Mouse (Mus musculus) kidney, adult 11 months (tissue): ENCODE measurements around the gene F5.
"Not testable (repeated sequence)": the region's sequence is repeated elsewhere in the genome, so short reads cannot be mapped to it uniquely, and the experiment has no call there.

Experiments
- DNase-seq: peaks from one replicate; pipeline ENCODE4 v3.0.0; 2022

F5 gene

GRCm38 (mm10) chr1:164159781-164160180 lies 8.1 kb downstream of the F5 start:
- no peak for DNase-seq

DNA sequence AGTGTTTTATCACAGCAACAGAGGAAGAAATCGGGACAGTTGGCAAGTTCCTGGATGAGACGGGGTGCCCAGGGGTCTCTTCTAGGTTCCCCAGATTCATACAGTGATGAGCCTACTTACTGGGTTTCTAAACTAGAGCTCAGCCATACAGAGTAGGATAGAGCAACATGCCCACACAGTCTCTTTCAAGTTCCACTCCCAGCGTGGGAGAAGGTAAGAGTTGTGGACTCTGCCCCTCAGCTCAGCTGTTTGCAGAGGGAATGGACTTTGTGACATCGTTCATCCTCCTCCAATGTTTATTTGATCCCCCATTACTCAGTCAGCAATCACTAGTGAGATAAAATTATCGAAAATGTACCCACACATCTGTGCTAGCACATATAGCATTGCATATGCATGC lies 11.1 kb downstream of the F5 start:
- peak; percentile 43 for DNase-seq

DNA sequence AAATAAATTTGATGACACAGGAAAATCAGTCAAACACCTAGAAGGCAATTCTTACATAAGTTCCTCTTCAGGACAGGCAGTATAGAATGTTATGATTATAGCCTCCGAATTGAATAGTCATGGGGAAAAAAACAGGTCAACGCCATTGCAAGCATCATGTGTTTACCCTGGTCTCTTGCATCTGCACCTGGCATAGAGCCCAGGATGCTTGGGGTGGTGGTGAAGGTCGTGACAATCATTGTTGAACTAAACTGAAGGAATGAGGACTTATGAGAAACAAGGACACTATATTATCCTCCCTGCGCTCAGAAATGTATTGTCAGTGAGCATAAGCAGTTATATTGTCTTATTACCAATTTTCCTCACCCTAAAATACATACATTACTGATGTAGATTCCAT lies 17.2 kb downstream of the F5 start:
- no peak for DNase-seq

GRCm38 (mm10) chr1:164170434-164170833 lies 18.8 kb downstream of the F5 start:
- DNase-seq, result no peak

GRCm38 (mm10) chr1:164173145-164173544 lies 21.5 kb downstream of the F5 start:
- no peak for DNase-seq

DNA sequence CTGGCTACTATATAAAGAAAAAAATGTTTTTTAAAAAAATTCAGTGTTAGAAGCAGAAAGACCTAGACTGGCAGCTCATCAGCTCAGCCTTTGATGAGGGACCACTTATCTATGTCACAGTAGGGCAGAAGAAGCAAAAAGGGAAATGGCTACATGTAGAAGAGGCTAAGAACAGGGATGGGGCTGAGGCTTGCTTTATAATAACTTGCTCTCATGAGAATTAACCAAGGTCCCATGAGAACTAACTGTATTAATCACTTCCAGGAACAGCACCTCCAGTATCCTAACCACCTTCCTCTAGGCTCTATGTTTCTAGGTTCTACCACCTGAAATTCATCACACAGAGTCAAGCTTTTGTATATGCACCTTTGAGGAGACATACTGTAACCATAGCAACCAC lies 25.2 kb downstream of the F5 start:
- DNase-seq, result no peak

GRCm38 (mm10) chr1:164178429-164178828 lies 26.8 kb downstream of the F5 start:
- no peak for DNase-seq

GRCm38 (mm10) chr1:164184142-164184870 lies 32.7 kb downstream of the F5 start:
- DNase-seq, result no peak

- DNase-seq, result no peak
These were observed 33.2 kb downstream of the F5 start for GRCm38 (mm10) chr1:164184871-164185223.

DNA sequence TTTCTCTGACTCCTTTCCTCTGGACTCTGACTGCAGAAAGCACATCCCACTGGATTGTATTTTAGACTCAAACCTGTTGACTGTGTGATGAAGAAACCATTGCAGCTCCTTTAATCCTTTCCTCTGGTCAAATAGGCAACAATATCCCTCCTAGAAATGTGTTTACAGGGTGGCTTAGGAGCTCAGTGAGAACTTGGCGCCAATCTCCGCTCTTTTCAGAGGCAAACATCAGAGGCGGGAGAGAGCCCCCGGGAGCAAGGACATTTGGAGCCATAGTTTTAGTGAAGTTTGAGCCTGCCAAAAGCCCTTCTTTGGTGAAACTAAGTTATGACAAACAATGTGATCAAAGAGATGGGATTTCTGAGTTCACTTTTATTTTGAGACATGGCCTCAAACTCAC lies 33.7 kb downstream of the F5 start:
- DNase-seq, result no peak

DNA sequence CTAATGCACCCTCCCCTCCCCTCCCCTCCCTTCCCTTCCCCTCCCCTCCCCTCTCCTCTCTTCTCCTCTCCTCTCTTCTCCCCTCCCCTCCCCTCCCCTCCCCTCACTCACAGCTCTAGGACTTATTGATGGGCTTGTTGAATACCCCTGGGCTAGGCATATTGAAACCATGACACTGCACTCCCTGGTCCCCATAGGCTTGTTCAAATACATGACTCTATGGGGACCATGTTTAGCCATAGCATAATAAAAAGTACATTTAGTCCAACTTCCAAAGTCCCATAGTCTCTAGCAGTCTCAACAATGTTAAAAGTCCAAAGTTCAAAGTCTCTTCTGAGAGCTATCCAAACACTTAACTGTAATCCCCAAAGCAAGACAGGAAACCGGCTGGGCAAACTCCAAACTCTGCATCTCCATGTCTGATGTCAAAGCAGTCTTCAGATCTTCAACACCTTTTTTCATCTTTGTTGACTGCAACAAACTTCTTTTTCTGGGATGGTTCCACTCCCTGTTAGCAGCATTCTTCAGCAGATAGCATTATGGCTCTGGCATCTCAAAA lies 35.4 kb downstream of the F5 start:
- peak; percentile 9 for DNase-seq

GRCm38 (mm10) chr1:164199551-164199950 lies 47.9 kb downstream of the F5 start:
- DNase-seq, result no peak

- no peak for DNase-seq
These were observed 56.8 kb downstream of the F5 start for GRCm38 (mm10) chr1:164208437-164208836.

DNA sequence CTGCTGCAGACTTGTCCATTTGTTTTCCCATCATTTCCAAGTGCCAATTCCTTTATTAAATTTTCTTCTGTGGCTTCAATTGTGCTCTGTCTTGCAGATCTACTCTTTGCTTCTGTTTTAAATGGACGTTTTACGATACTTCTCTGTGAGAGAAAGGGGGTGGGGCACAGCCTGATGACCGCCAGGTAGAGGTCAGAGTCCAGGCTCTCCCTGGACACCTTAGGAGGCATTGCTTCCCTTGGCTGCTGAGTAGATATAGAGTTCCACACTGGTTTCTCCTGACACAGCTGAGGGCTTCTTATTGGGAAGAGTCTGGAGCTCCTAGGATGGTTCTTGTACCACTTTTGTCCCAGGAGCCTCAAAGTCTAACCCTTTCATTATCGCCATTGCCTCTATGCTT lies 59.3 kb downstream of the F5 start:
- no peak for DNase-seq

DNA sequence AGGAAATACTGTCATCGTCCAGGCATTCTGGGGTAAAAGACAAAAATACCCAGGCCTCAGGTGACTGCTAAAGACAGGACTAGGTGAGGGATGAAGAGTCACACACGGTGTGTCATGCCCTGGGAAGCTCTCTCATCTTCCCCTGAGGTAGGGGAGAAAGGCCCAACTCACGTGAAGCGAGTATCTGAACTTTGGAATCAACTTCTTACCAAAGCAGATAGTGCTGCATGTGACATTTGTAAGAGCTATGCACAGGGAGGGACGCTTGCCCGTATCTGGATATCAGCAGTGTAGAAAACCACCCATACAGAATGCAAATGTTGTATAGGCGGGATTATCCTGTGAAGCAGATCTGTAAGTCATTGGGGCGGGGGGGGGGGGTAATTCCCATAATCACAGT lies 61.0 kb downstream of the F5 start:
- no peak for DNase-seq

DNA sequence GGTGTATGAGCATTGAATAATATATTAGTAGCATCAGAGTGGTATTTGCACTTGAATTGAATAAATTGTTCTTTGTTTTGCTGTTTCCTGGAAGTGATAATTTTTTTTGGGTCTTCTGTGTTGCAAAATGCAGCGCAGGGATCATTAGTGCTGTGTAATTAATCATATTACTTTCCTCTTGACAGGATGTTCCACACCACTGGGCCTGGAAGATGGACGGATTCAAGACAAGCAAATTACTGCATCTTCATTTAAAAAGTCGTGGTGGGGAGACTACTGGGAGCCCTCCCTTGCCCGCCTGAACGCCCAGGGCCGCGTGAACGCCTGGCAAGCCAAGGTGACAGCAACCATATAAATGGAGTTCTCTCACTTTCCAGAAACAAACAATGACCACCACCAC lies 62.6 kb downstream of the F5 start:
- no peak for DNase-seq

- no peak for DNase-seq
These were observed 63.5 kb downstream of the F5 start for GRCm38 (mm10) chr1:164215097-164215496.

- no peak for DNase-seq
These were observed 63.9 kb downstream of the F5 start for GRCm38 (mm10) chr1:164215540-164215939.

DNA sequence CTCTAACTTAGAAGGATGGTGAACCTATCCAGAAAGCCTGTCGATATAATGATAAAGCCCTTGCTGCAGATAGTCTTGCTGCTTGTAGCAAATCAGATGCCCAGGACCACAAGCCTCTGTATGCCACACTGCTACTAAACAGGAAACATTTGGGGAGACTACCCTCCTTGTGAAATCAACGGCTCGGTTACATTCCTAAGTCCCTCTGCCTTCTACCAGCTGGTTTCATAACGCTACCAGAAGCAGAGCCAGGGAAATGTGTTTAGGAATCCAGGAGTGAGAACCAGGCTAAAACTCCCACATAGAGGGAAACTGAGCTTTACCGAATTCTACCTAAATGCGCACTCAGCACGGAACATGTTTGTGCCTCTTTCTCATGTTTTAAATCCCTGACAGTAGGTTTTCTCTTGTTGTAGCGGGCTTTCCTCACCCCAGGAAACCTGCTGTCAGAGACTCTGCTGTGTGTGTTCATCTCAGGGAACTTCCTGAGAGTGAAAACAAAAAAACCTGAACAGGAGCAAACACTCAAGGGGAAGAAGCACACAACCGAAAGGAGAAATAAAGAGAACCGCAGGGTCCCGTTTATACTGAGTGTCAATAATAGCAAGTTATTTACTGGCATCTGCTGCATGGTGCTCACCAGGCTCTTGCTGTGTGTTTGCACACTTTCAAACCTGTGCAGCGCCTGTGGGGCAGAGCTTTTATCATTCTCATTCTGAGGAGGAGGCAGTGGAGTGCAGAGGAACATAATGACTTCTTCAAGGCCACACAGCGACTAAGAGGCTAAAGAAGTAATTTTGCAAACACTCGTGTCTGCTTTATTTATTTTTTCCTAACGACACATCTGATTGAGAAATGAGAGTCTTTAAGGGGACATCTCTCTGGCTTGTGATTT lies 66.4 kb downstream of the F5 start:
- DNase-seq, result no peak

DNA sequence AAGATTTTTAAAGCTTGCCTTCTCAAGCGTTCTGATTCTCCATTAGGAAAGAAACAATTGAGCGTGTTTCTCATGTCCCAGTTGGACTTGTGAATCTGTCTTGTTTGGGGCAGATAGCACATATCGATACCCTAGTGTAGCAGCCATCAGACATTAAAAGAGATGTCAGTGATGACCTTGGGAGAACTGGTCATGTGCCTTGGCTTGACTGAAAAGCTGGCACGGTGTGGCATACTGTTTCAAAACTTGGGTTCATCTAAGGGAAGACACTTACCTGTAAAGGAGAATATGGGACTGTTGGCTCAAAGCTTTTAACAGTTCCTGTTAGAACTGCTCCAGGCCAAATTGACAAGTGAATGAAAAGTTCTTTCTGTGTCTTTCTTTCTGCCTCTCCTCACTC lies 68.6 kb downstream of the F5 start:
- DNase-seq, result no peak

DNA sequence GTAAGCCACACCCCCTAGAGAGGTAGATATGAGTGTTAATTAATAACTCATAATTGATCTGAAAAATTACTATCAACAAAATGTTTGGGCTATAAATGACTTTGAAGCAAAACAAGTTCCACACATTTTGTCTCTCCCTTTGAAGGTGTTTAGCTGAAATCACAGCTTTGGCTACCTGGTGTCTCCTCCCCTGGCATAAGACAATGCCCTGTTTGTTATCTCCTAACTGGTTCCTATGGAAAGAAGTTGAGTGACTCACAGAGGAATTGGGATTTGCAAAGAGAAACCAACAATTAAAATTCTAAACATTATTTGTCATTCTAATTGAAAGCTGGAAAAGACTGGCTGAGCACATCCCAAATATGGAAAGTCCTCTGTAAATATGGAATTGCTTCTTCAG lies 71.5 kb downstream of the F5 start:
- DNase-seq, result no peak

DNA sequence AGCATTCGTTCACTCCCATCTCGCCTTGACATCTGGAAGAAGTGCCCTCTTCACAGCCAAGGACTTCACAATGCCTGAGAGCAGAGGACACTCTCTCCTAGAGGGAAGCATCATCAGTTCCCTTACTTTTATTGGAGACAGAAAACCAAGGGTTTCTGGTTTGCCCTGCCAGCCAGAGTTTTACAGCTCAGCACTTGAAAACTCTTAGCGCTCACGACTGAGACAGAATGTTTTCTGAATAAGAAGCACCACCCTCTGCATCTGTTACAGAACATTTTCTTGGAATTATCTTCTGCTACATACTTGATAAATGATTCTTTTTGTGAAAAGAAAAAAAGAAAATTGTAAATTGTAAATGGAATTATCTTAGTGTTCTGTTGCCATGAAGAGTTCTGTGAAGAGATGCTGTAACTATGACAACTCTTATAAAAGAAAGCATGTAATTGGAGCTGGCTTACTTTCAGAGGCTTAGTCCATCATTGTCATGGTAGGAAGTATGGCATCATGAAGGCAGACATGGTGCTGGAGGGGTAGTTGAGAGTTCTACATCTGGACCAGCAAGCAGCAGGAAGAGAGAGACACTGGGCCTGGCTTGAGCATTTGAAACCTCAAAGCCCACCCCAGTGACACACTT lies 80.4 kb downstream of the F5 start:
- not testable (repeated sequence) for DNase-seq

DNA sequence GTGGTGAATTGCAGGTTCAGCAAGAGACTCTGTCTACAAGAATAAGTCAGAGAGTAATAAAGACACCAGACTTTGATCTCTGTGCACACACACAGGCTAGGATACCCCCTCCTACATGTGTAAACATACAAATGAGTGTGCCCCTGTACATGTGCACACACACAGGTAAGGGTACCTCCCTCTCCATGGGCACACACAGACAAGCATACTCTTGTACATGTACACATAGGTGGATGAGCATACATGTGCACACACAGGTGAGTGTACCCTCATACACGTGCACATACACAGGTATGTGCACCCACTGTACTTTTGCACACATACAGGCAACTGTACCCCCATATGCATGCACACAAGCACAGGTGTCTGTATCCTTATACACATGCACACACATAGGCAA lies 81.8 kb downstream of the F5 start:
- DNase-seq, result no peak

GRCm38 (mm10) chr1:164235078-164235477 lies 83.4 kb downstream of the F5 start:
- no peak for DNase-seq
